Mouse (Mus musculus): ENCODE results near the gene Rnft1. TPM values are rescaled to one million over a fixed set of nuclear protein-coding genes. Genes with fewer than 3 reads are reported as not detected.

The Rnft1 gene
- polyA plus RNA-seq, 1 experiment from 2014 or later = 31.5 TPM

DNA sequence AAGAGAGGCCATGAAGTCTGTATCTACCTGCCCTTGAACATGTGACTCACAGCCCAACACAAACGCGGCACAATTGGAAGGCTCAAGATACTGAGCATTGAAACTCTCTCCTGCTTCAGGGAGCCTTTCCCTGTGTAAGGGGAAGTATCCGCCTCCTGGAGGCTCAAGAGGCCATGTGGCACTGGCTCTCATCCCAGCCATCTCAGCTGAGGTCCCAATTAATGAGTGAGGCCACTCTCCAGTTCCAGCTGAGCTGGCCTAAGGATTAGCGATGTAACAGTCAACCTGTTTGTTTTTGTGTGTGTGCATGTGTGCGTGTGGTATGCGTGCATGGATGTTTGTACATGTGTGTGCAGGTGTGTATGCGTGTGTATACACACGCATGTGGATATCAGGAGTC is 16.1 kb upstream of the Rnft1 start:
- DNase-seq (ENCODE audit: low spot score) = no peak
- Histone ChIP-seq H3K9me3 (ENCODE audit: control insufficient read depth, low read length) (no peaks in the 10 kb centered on the region), H3K36me3 (ENCODE audit: control insufficient read depth, insufficient read depth, low read length) (no peaks in the 10 kb centered on the region), H3K4me3 (ENCODE audit: low read depth, low read length) (no peak overlapping the region), H3K4me2 (no peak overlapping the region), H3K4me1 (replicated peaks; ENCODE audit: control insufficient read depth, insufficient read depth, low read length) (no peaks in the 10 kb centered on the region), H3K27ac (ENCODE audit: low read depth, low read length) (no peak overlapping the region), H3K9ac (ENCODE audit: low read depth, low read length) (no peak overlapping the region), H3K27me3 (replicated peaks; ENCODE audit: control insufficient read depth, insufficient read depth, low read length) (no peaks in the 10 kb centered on the region)
- 79% methylated on average over 8 of the region's 8 CpGs for WGBS
- ATAC-seq (replicated peaks; ENCODE audit: low FRiP score) = no peak

DNA sequence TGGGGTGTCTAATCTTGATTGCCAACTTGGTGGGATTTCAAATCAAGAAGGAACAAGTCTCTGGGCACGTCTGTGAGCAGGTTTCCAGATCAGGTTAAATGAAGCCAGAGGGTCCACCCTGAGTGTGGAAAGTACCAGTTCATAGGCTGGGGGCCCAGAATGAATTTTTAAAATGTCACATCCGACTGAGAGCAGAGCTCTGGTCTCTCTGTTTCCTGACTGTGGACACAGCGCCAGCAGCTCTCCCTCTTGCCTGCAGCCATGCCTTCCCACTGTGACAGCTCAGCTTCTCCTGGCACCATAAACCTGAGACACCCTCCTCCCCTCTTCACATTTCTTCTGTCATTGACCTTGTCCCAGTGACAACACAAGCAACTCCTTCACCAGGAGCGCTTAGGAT is 15.5 kb upstream of the Rnft1 start:
- no peaks in the 10 kb centered on the region for H3K27me3 ChIP-seq (replicated peaks; ENCODE audit: control insufficient read depth, insufficient read depth, low read length)
- no peak overlapping the region for H3K9ac ChIP-seq (ENCODE audit: low read depth, low read length)

DNA sequence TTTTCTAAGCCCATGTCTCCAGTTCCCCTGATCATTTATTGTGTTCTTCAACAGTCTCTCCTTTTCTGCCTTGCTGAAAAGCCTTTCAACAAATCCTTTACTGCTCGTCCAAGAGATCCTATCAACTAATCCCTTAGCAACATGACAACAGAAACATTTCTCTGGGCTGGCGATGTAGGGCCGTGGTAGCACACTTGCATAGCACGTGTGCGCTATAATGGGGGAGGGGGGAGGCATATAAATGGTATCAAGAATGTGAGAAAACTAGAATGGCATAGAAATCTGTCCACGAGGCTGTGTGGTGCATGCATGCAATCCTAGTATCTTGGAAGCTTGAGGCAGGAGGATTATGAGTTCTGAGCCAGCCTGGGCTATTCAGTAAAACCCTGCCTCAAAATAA is 12.7 kb upstream of the Rnft1 start:
- Histone ChIP-seq H3K27ac (ENCODE audit: low read depth, low read length) (no peak overlapping the region), H3K4me3 (ENCODE audit: low read depth, low read length) (no peak overlapping the region), H3K27me3 (replicated peaks; ENCODE audit: control insufficient read depth, insufficient read depth, low read length) (no peaks in the 10 kb centered on the region), H3K36me3 (ENCODE audit: control insufficient read depth, insufficient read depth, low read length) (no peaks in the 10 kb centered on the region), H3K9me3 (ENCODE audit: control insufficient read depth, low read length) (no peaks in the 10 kb centered on the region), H3K9ac (ENCODE audit: low read depth, low read length) (no peak overlapping the region), H3K4me1 (replicated peaks; ENCODE audit: control insufficient read depth, insufficient read depth, low read length) (no peaks in the 10 kb centered on the region), H3K4me2 (no peak overlapping the region)
- ATAC-seq (replicated peaks; ENCODE audit: low FRiP score) (no peak), DNase-seq (ENCODE audit: low spot score) (no peak)
- 76% methylated on average over 6 of the region's 6 CpGs for WGBS

More for the DNA sequence above, 15.5 kb upstream of the Rnft1 start:
- no peaks in the 10 kb centered on the region for H3K4me1 ChIP-seq (replicated peaks; ENCODE audit: control insufficient read depth, insufficient read depth, low read length)
- H3K4me3 ChIP-seq (ENCODE audit: low read depth, low read length) = no peak overlapping the region
- H3K27ac ChIP-seq (ENCODE audit: low read depth, low read length) = no peak overlapping the region
- H3K9me3 ChIP-seq (ENCODE audit: control insufficient read depth, low read length) = no peaks in the 10 kb centered on the region
- WGBS = 59% methylated on average over 4 of the region's 4 CpGs
- H3K36me3 ChIP-seq (ENCODE audit: control insufficient read depth, insufficient read depth, low read length) = no peaks in the 10 kb centered on the region
- no peak for ATAC-seq (replicated peaks; ENCODE audit: low FRiP score)
- no peak for DNase-seq (ENCODE audit: low spot score)
- H3K4me2 ChIP-seq = no peak overlapping the region

- Histone ChIP-seq H3K4me2 (no peak overlapping the region), H3K36me3 (ENCODE audit: control insufficient read depth, insufficient read depth, low read length) (no peaks in the 10 kb centered on the region), H3K9ac (ENCODE audit: low read depth, low read length) (no peak overlapping the region), H3K9me3 (ENCODE audit: control insufficient read depth, low read length) (no peaks in the 10 kb centered on the region), H3K27me3 (replicated peaks; ENCODE audit: control insufficient read depth, insufficient read depth, low read length) (no peaks in the 10 kb centered on the region), H3K27ac (ENCODE audit: low read depth, low read length) (no peak overlapping the region), H3K4me3 (ENCODE audit: low read depth, low read length) (no peak overlapping the region), H3K4me1 (replicated peaks; ENCODE audit: control insufficient read depth, insufficient read depth, low read length) (no peaks in the 10 kb centered on the region)
- DNase-seq (ENCODE audit: low spot score) = no peak
- WGBS = 34% methylated on average over 7 of the region's 7 CpGs
- ATAC-seq (replicated peaks; ENCODE audit: low FRiP score) = no peak
These were observed 11.7 kb upstream of the Rnft1 start for GRCm38 (mm10) chr11:86472771-86473171.

GRCm38 (mm10) chr11:86473576-86473975 is 10.9 kb upstream of the Rnft1 start:
- WGBS = 70% methylated on average over 3 of the region's 3 CpGs
- H3K9ac ChIP-seq (ENCODE audit: low read depth, low read length) = no peak overlapping the region
- H3K27ac ChIP-seq (ENCODE audit: low read depth, low read length) = no peak overlapping the region
- no peak overlapping the region for H3K4me2 ChIP-seq
- no peaks in the 10 kb centered on the region for H3K9me3 ChIP-seq (ENCODE audit: control insufficient read depth, low read length)
- ATAC-seq (replicated peaks; ENCODE audit: low FRiP score) (no peak), DNase-seq (ENCODE audit: low spot score) (no peak)
- no peaks in the 10 kb centered on the region for H3K27me3 ChIP-seq (replicated peaks; ENCODE audit: control insufficient read depth, insufficient read depth, low read length)
- no peaks in the 10 kb centered on the region for H3K4me1 ChIP-seq (replicated peaks; ENCODE audit: control insufficient read depth, insufficient read depth, low read length)
- H3K36me3 ChIP-seq (ENCODE audit: control insufficient read depth, insufficient read depth, low read length) = no peaks in the 10 kb centered on the region
- no peak overlapping the region for H3K4me3 ChIP-seq (ENCODE audit: low read depth, low read length)

DNA sequence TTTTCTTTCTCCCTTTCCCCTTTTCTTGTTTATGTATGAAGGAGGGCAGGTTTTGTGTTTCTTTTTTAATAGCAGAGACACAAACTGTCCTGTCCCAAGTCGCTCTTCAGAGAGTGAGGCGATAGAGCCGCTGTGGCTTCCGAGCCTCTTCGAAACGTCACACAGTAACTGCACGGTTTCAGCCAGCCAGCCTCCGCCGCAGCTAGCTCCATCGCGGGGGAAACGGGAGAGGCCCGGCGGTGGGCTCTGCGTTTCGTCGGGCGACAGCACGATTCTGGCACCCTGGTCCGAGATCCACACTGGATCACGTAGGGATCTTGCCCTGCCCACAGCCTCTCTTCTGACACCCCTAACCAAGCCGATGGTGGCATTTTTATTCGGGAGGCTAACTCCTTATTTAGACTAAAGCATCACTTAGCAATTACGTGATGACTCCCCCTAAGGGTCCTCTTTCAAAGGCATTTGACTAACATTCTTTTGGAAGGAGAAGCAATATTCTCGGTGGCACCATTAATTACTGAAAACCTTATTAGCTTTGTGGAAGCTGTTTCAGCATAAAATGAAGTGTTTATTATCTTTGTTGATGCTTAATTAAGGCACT is 553 bp downstream of the Rnft1 start:
- Histone ChIP-seq H3K9ac (ENCODE audit: low read depth, low read length) (peak overlapping the region; percentile 80), H3K4me3 (ENCODE audit: low read depth, low read length) (peak overlapping the region; percentile 76), H3K4me1 (replicated peaks; ENCODE audit: control insufficient read depth, insufficient read depth, low read length) (peaks cover 9% of the 10 kb centered on the region; the same call in 1 of the 2 replicates), H3K27me3 (replicated peaks; ENCODE audit: control insufficient read depth, insufficient read depth, low read length) (no peaks in the 10 kb centered on the region), H3K27ac (ENCODE audit: low read depth, low read length) (peak overlapping the region; percentile 47), H3K36me3 (ENCODE audit: control insufficient read depth, insufficient read depth, low read length) (0 out of 2 replicates have a peak, but pooled peaks cover 3% of the 10 kb centered on the region), H3K4me2 (peak overlapping the region; percentile 75), H3K9me3 (ENCODE audit: control insufficient read depth, low read length) (no peaks in the 10 kb centered on the region)
- WGBS = under 1% methylated on average over 25 of the region's 25 CpGs
- ATAC-seq (replicated peaks; ENCODE audit: low FRiP score) (peak; percentile 55), DNase-seq (ENCODE audit: low spot score) (no peak)

DNA sequence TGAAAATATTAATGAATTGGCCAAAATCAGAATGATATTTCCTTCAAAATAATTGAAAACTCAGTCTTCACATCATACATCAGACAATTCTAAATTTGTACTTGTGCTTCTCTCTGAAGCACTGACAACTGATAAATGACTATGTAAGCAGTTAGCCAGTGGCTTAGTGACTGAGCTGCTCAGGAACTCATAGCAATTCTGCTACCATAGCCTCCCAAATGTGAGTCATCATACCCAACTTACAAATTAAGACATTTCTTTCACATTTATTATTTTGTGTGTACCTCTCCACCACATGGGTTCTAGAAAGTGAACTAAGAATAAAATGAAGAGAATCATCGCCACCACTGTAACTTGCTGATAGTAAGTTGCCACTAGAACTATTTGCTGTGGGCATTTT is 6.3 kb downstream of the Rnft1 start:
- peaks cover 3% of the 10 kb centered on the region; the same call in 1 of the 2 replicates for H3K4me1 ChIP-seq (replicated peaks; ENCODE audit: control insufficient read depth, insufficient read depth, low read length)
- no peak for DNase-seq (ENCODE audit: low spot score)
- H3K27ac ChIP-seq (ENCODE audit: low read depth, low read length) = no peak overlapping the region
- WGBS = 90% methylated on average over 1 of the region's 1 CpGs
- H3K27me3 ChIP-seq (replicated peaks; ENCODE audit: control insufficient read depth, insufficient read depth, low read length) = no peaks in the 10 kb centered on the region
- H3K36me3 ChIP-seq (ENCODE audit: control insufficient read depth, insufficient read depth, low read length) = peaks cover 14% of the 10 kb centered on the region; the same call in 1 of the 2 replicates
- no peaks in the 10 kb centered on the region for H3K9me3 ChIP-seq (ENCODE audit: control insufficient read depth, low read length)
- H3K9ac ChIP-seq (ENCODE audit: low read depth, low read length) = no peak overlapping the region
- no peak overlapping the region for H3K4me3 ChIP-seq (ENCODE audit: low read depth, low read length)
- no peak for ATAC-seq (replicated peaks; ENCODE audit: low FRiP score)
- no peak overlapping the region for H3K4me2 ChIP-seq

- 93% methylated on average over 1 of the region's 1 CpGs for WGBS
- Histone ChIP-seq H3K36me3 (ENCODE audit: control insufficient read depth, insufficient read depth, low read length) (peaks cover 23% of the 10 kb centered on the region), H3K9me3 (ENCODE audit: control insufficient read depth, low read length) (no peaks in the 10 kb centered on the region), H3K9ac (ENCODE audit: low read depth, low read length) (no peak overlapping the region), H3K4me3 (ENCODE audit: low read depth, low read length) (no peak overlapping the region), H3K4me1 (replicated peaks; ENCODE audit: control insufficient read depth, insufficient read depth, low read length) (no peaks in the 10 kb centered on the region), H3K4me2 (no peak overlapping the region), H3K27me3 (replicated peaks; ENCODE audit: control insufficient read depth, insufficient read depth, low read length) (no peaks in the 10 kb centered on the region), H3K27ac (ENCODE audit: low read depth, low read length) (no peak overlapping the region)
- DNase-seq (ENCODE audit: low spot score) (no peak), ATAC-seq (replicated peaks; ENCODE audit: low FRiP score) (no peak)
These were observed 12.9 kb downstream of the Rnft1 start for GRCm38 (mm10) chr11:86497356-86497755.

- Histone ChIP-seq H3K4me2 (no peak overlapping the region), H3K4me3 (ENCODE audit: low read depth, low read length) (no peak overlapping the region), H3K27ac (ENCODE audit: low read depth, low read length) (no peak overlapping the region), H3K36me3 (ENCODE audit: control insufficient read depth, insufficient read depth, low read length) (peaks cover 19% of the 10 kb centered on the region), H3K9ac (ENCODE audit: low read depth, low read length) (no peak overlapping the region), H3K27me3 (replicated peaks; ENCODE audit: control insufficient read depth, insufficient read depth, low read length) (no peaks in the 10 kb centered on the region), H3K4me1 (replicated peaks; ENCODE audit: control insufficient read depth, insufficient read depth, low read length) (no peaks in the 10 kb centered on the region), H3K9me3 (ENCODE audit: control insufficient read depth, low read length) (no peaks in the 10 kb centered on the region)
- DNase-seq (ENCODE audit: low spot score) (no peak), ATAC-seq (replicated peaks; ENCODE audit: low FRiP score) (no peak)
- WGBS = 75% methylated on average over 3 of the region's 3 CpGs
These were observed 13.5 kb downstream of the Rnft1 start for GRCm38 (mm10) chr11:86497908-86498307.
